Mouse (Mus musculus) kidney, adult 9 months (tissue): ENCODE results near the gene Timm22.

Experiments
- DNase-seq: peaks from one replicate; pipeline ENCODE4 v3.0.0; 2022

Timm22 gene

GRCm38 (mm10) chr11:76436864-76437437 lies 30.2 kb downstream of the Timm22 start:
- DNase-seq, result peak; percentile 46

- no peak for DNase-seq
Observed at GRCm38 (mm10) chr11:76439666-76440065, 32.9 kb downstream of the Timm22 start.

GRCm38 (mm10) chr11:76445459-76445858 lies 38.7 kb downstream of the Timm22 start:
- no peak for DNase-seq

DNA sequence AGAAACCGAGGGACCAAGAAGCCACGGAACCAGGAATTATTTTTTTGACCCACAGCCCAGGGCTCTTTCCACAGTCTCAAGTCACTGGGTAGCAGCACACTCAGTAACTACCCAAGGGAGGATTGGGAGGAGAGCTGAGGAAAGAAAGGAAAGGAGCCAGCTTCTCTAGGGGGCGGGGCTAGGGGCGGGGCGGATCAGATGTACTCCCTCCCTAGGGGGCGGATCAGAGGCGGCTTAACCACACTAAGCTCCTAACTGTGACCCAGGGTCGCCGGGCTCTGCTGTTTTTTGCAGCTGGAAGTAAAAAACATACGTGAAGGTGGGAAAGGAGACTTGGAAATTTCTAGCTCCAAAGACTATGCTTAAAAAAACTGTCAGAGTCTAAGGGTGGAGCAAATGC lies 39.5 kb downstream of the Timm22 start:
- DNase-seq, result no peak

DNA sequence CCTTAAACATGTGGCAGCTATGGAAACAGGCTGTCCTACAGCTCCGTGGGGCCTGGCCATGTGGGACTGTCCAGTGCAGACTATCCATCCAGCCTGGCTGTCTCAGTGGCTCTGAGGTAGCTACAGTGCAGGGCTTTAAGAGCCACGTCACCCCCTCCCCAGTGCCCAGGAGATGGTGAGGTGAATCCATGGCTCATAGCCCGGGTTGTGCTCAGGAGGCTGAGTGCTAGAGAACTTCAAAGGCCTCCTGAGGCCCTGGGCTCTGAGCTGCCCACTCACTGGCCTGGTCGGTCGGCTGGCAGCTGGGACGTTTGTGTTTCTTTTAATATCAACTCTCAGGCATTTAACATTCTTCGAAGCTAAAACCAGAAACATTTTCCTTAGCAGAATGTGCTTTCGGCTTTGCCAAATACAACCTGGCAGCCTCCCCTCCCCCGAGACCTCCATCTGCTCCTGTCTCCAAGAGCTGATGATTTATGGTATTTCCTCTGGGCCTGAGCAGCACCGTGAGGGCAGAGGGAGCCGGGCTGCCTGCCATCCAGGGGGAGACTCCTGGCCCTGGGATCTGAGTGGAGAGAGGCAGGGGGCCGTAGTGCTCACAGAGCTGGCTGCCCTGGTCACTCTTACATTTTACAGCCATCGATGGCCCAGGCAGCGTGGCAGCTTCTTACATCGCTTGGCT lies 42.9 kb downstream of the Timm22 start:
- DNase-seq, result peak; percentile 46

GRCm38 (mm10) chr11:76450202-76450561 lies 43.4 kb downstream of the Timm22 start:
- DNase-seq, result peak; percentile 14

- peak; percentile 70 for DNase-seq
Observed at GRCm38 (mm10) chr11:76454492-76454891, 47.7 kb downstream of the Timm22 start.

DNA sequence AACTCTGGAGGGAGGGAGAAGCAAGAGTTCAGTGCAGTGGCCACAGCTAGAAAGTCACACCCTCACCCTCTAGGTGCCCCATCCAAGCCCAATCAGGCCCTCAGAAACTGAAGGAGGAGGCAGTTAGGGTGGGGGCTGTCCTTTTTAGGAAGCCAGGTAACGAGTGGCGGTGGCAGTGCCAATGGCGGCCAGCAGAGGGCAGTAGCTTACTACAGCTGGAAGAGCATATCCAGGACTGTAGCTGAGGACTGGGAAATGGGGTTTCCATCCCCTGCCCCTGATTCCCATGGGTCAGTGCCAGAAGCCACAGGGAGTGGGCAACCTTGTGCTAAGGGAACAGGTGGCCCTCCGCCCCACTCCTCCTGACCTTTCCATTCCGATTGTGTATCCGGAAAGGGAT lies 49.5 kb downstream of the Timm22 start:
- DNase-seq, result peak; percentile 91

GRCm38 (mm10) chr11:76456897-76457296 lies 50.1 kb downstream of the Timm22 start:
- DNase-seq, result no peak

- DNase-seq, result no peak
Observed at GRCm38 (mm10) chr11:76458730-76459129, 52.0 kb downstream of the Timm22 start.

- no peak for DNase-seq
Observed at GRCm38 (mm10) chr11:76459489-76459888, 52.7 kb downstream of the Timm22 start.

DNA sequence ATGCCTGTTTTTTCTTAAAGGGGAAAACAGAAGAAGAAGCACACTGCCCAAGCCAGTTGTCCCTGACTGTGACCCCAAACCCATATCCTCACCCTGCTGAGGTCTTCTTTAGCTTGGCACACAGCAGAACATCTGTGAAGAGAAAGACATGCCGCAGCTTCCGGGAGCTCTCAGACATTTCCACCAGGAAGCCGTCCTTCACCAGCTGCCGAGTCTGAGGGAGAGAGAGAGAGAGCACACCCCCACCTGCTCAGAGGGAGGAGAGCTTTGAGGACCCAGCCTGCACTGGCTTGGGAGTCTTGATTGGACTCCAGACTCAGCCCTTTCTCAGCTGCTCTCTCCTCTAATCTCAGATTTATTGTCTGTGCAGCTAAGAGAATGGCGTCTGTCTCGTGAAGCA lies 54.4 kb downstream of the Timm22 start:
- no peak for DNase-seq

DNA sequence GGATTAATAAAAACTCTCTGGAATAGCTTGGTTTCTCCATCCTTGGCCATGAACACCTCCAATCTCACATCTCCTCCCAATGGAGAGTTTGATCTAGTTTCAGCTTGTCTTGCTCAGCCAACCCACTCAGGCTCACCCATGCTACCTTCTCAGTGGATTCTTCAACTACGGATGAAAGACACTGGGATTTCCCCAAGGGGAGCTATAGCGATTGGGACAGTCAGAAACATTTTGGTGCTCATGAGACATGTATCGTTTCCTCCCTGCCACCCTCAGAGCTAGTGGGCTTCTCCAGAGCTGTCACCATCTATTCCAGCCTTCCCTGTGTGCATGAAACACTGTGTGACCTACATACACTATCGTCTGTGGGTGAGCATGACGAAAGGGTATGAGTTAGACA lies 54.9 kb downstream of the Timm22 start:
- no peak for DNase-seq

DNA sequence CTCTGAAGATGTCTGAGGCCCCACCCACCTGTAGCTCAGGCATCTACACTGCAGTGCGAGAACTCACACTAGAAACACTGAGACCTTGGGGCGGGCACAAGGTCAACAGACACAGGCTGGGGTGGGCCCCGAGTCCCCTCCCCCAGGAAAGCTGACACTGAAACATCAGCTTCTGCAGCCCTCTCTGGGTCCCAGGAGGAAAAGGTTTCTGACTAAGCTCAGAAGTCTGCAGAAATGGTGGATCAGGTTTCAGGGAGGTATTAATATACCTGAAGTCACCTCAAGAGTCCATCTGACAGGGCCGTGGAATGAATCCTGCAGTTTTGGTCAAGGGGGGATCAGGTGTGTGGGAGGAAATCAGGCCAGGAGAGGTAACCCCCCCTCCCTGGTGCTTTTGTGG lies 59.1 kb downstream of the Timm22 start:
- DNase-seq, result no peak
